Mouse (Mus musculus) heart, embryonic 13.5 days (tissue): ENCODE measurements around the gene Spi1. TPM values are rescaled to one million over a fixed set of nuclear protein-coding genes. Genes with fewer than 3 reads are reported as not detected.

Experiments used
- ATAC-seq: fragments of 200-750 bp; cut with Nextera tagmentation; 2 replicates; pipeline ENCODE4 v1.8.0; 2017; ENCODE audit warnings: moderate TSS enrichment; ENCODE audit not compliant: insufficient number of reproducible peaks, low FRiP score, low TSS enrichment; ENCODE audit errors: extremely low read depth
- H3K27ac ChIP-seq: fragments of 300-500 bp; sonication (generic); replicated peaks from 2 replicates; pipeline ENCODE4 v1.5.1; 2015; ENCODE audit warnings: moderate library complexity, mild to moderate bottlenecking, inconsistent platforms
- H3K27me3 ChIP-seq: fragments of 300-500 bp; sonication (generic); replicated peaks from 2 replicates; pipeline ENCODE4 v1.6.1; 2015; ENCODE audit warnings: mild to moderate bottlenecking, inconsistent platforms
- H3K36me3 ChIP-seq: fragments of 300-500 bp; sonication (generic); 2 replicates; pipeline ENCODE4 v1.6.1; 2015; ENCODE audit warnings: mild to moderate bottlenecking, inconsistent platforms
- H3K4me1 ChIP-seq: fragments of 300-500 bp; sonication (generic); 2 replicates; pipeline ENCODE4 v1.6.1; 2015; ENCODE audit warnings: inconsistent platforms
- H3K4me2 ChIP-seq: fragments of 300-500 bp; sonication (generic); 2 replicates; pipeline ENCODE4 v1.6.1; 2015; ENCODE audit warnings: inconsistent platforms, mild to moderate bottlenecking, moderate library complexity
- H3K4me3 ChIP-seq: fragments of 300-500 bp; sonication (generic); 2 replicates; pipeline ENCODE4 v1.5.1; 2015; ENCODE audit warnings: moderate library complexity, mild to moderate bottlenecking, inconsistent platforms
- H3K9ac ChIP-seq: fragments of 300-500 bp; sonication (generic); 2 replicates; pipeline ENCODE4 v1.6.1; 2015; ENCODE audit warnings: inconsistent platforms, mild to moderate bottlenecking, moderate library complexity
- H3K9me3 ChIP-seq: fragments of 300-500 bp; sonication (generic); 2 replicates; pipeline ENCODE4 v1.6.1; 2016; ENCODE audit warnings: inconsistent platforms
- WGBS: fragments of 180-500 bp; shearing (Covaris S2); methylation state at CpG from one replicate; pipeline ENCODE4 v1.1.7; 2015; ENCODE audit warnings: mixed read lengths; 5-methylcytosine and 5-hydroxymethylcytosine counted together
- polyA plus RNA-seq: library from polyadenylated mRNA; unstranded; fragments of >200 nt; fragmentation: Nextera tagmentation; extraction: Ambion mirVana; gene quantifications from 2 replicates; pipeline ENCODE4 v1.2.1, GENCODE M21; 2015

Gene Spi1
- polyA plus RNA-seq, 1 experiment from 2014 or later = 3.5 TPM

- no peaks in the 10 kb centered on the region for H3K9me3 ChIP-seq
- H3K4me3 ChIP-seq = no peak overlapping the region
- H3K27me3 ChIP-seq = no peaks in the 10 kb centered on the region
- no peak overlapping the region for H3K9ac ChIP-seq
- no peak overlapping the region for H3K27ac ChIP-seq
- no peak overlapping the region for H3K4me2 ChIP-seq
- no peak for ATAC-seq
- H3K36me3 ChIP-seq = peaks cover 41% of the 10 kb centered on the region
- H3K4me1 ChIP-seq = no peaks in the 10 kb centered on the region
Observed at GRCm38 (mm10) chr2:91148101-91148500, 65.9 kb downstream of the Spi1 start.

GRCm38 (mm10) chr2:91151331-91151730 is 69.1 kb downstream of the Spi1 start:
- H3K27ac ChIP-seq = no peak overlapping the region
- no peaks in the 10 kb centered on the region for H3K4me1 ChIP-seq
- H3K9me3 ChIP-seq = no peaks in the 10 kb centered on the region
- no peaks in the 10 kb centered on the region for H3K27me3 ChIP-seq
- H3K4me3 ChIP-seq = no peak overlapping the region
- no peak for ATAC-seq
- H3K4me2 ChIP-seq = no peak overlapping the region
- no peak overlapping the region for H3K9ac ChIP-seq
- peaks cover 37% of the 10 kb centered on the region for H3K36me3 ChIP-seq
- WGBS = 65% methylated on average over 1 of the region's 1 CpGs

GRCm38 (mm10) chr2:91152885-91153377 is 70.7 kb downstream of the Spi1 start:
- no peak for ATAC-seq
- H3K9me3 ChIP-seq = no peaks in the 10 kb centered on the region
- 67% methylated on average over 3 of the region's 3 CpGs for WGBS
- H3K4me3 ChIP-seq = no peak overlapping the region
- no peak overlapping the region for H3K4me2 ChIP-seq
- peaks cover 41% of the 10 kb centered on the region for H3K36me3 ChIP-seq
- H3K9ac ChIP-seq = no peak overlapping the region
- H3K27me3 ChIP-seq = no peaks in the 10 kb centered on the region
- no peaks in the 10 kb centered on the region for H3K4me1 ChIP-seq
- no peak overlapping the region for H3K27ac ChIP-seq

DNA sequence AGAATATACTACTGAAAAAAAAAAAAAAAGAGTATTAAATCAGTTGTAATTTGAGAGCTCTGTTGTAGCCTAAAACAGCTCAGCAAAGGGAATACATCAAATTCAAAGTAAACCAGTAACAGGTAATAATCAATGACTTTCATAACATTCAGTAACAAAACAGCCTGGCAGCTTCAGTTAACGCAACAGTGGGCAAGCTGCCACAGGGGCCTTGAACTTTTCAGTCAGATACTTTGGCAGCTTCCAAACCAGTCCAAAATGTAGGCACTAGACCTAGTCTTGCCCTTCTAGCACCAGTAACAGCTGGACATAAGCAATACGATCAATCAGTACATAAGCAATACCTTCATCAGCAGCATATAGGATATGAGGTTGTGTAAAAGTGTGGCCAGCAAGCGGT is 71.9 kb downstream of the Spi1 start:
- Histone ChIP-seq H3K4me2 (no peak overlapping the region), H3K27me3 (no peaks in the 10 kb centered on the region), H3K4me1 (no peaks in the 10 kb centered on the region), H3K9me3 (no peaks in the 10 kb centered on the region), H3K27ac (no peak overlapping the region), H3K9ac (no peak overlapping the region), H3K4me3 (no peak overlapping the region), H3K36me3 (peaks cover 41% of the 10 kb centered on the region)
- no peak for ATAC-seq
- 89% methylated on average over 3 of the region's 3 CpGs for WGBS

- Histone ChIP-seq H3K9ac (no peak overlapping the region), H3K36me3 (peaks cover 36% of the 10 kb centered on the region), H3K9me3 (no peaks in the 10 kb centered on the region), H3K4me1 (peaks cover 17% of the 10 kb centered on the region), H3K4me3 (no peak overlapping the region), H3K27ac (no peak overlapping the region), H3K4me2 (no peak overlapping the region), H3K27me3 (no peaks in the 10 kb centered on the region)
- WGBS = 32% methylated on average over 6 of the region's 6 CpGs
- ATAC-seq = no peak
Observed at GRCm38 (mm10) chr2:91157002-91157752, 75.0 kb downstream of the Spi1 start.

- H3K4me3 ChIP-seq = no peak overlapping the region
- H3K9me3 ChIP-seq = no peaks in the 10 kb centered on the region
- H3K27me3 ChIP-seq = no peaks in the 10 kb centered on the region
- no peak for ATAC-seq
- H3K9ac ChIP-seq = no peak overlapping the region
- H3K4me2 ChIP-seq = no peak overlapping the region
- H3K36me3 ChIP-seq = peaks cover 25% of the 10 kb centered on the region; the same call in 1 of the 2 replicates
- peaks cover 33% of the 10 kb centered on the region for H3K4me1 ChIP-seq
- WGBS = 41% methylated on average over 6 of the region's 6 CpGs
- H3K27ac ChIP-seq = peak overlapping the region; percentile 33
Observed at GRCm38 (mm10) chr2:91160591-91160990, 78.4 kb downstream of the Spi1 start.

DNA sequence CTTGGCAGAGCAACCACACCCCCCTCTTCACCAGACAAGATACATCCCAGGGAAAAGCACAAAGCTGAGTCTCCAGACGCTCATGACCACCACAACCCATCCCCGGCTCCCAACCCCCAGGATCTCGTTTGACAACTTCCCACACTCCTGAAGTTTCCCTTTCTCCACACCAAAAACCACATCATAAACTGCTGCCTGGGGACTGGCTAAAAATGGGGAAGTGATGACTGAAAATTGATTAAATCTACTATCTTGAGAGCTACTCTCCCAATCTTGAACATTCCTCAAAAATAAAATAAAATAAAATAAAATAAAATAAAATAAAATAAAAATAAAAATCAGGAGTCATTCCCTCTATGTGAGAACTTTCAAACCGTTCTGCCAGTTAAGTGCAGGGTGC is 80.8 kb downstream of the Spi1 start:
- H3K27ac ChIP-seq = no peak overlapping the region
- no peaks in the 10 kb centered on the region for H3K9me3 ChIP-seq
- WGBS = 75% methylated on average over 4 of the region's 4 CpGs
- H3K4me3 ChIP-seq = no peak overlapping the region
- H3K4me1 ChIP-seq = peaks cover 33% of the 10 kb centered on the region
- no peak overlapping the region for H3K9ac ChIP-seq
- H3K27me3 ChIP-seq = no peaks in the 10 kb centered on the region
- no peak overlapping the region for H3K4me2 ChIP-seq
- H3K36me3 ChIP-seq = peaks cover 24% of the 10 kb centered on the region
- no peak for ATAC-seq

GRCm38 (mm10) chr2:91163532-91163931 is 81.3 kb downstream of the Spi1 start:
- Histone ChIP-seq H3K4me3 (no peak overlapping the region), H3K9me3 (no peaks in the 10 kb centered on the region), H3K36me3 (peaks cover 24% of the 10 kb centered on the region), H3K9ac (no peak overlapping the region), H3K4me2 (no peak overlapping the region), H3K27me3 (no peaks in the 10 kb centered on the region), H3K27ac (no peak overlapping the region), H3K4me1 (peaks cover 33% of the 10 kb centered on the region)
- 81% methylated on average over 5 of the region's 5 CpGs for WGBS
- ATAC-seq = no peak

DNA sequence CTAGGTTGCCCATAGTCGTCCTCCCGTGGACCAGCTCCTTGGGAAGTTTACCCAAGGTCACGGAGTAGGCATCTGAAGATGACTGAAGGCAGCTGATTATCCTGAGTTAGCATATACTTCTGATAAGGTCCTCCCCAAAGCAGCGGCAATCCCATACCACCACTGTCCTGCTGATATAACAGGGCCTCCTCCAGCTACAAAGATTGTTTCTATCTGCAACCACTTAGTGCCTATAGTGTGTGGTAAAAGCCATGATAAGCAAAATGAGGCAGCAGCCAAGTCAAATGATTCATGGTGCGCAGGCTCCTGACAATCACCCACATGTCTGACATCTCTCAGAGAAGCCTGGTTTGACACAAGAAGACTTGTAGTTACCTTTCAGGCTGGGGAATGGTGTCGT is 82.8 kb downstream of the Spi1 start:
- Histone ChIP-seq H3K27ac (no peak overlapping the region), H3K27me3 (no peaks in the 10 kb centered on the region), H3K4me2 (no peak overlapping the region), H3K4me3 (no peak overlapping the region), H3K36me3 (peaks cover 24% of the 10 kb centered on the region), H3K9me3 (no peaks in the 10 kb centered on the region), H3K9ac (no peak overlapping the region), H3K4me1 (peaks cover 29% of the 10 kb centered on the region)
- WGBS = 45% methylated on average over 6 of the region's 6 CpGs
- no peak for ATAC-seq

Other genes with a start within 250 kb of the Spi1 start
- 205 and 253 TPM in 2 replicates for gene Mtch2, start 235.2 kb upstream of the Spi1 start, polyA plus RNA-seq
- 9.8 and 12.9 TPM in 2 replicates for gene C1qtnf4, start 196.5 kb upstream of the Spi1 start, polyA plus RNA-seq
- 26.8 and 27.7 TPM in 2 replicates for gene Kbtbd4, start 177.7 kb upstream of the Spi1 start, polyA plus RNA-seq
- 314 and 369 TPM in 2 replicates for gene Ndufs3, start 177.6 kb upstream of the Spi1 start, polyA plus RNA-seq
- gene Celf1, start 142.0 kb upstream of the Spi1 start, polyA plus RNA-seq = 93.9 and 98.7 TPM in 2 replicates
- 21.2 and 25.8 TPM in 2 replicates for gene Rapsn, start 46.8 kb upstream of the Spi1 start, polyA plus RNA-seq
- 226 and 239 TPM in 2 replicates for gene Psmc3, start 28.4 kb upstream of the Spi1 start, polyA plus RNA-seq
- gene Slc39a13, start 12.0 kb upstream of the Spi1 start, polyA plus RNA-seq = 45.0 and 55.5 TPM in 2 replicates
- 806 and 882 TPM in 2 replicates for gene Mybpc3, start 35.8 kb downstream of the Spi1 start, polyA plus RNA-seq
- 5.1 and 5.9 TPM in 2 replicates for gene Madd, start 101.4 kb downstream of the Spi1 start, polyA plus RNA-seq
- gene Nr1h3, start 120.4 kb downstream of the Spi1 start, polyA plus RNA-seq = 1.9 and 2.7 TPM in 2 replicates
- 17.1 and 19.3 TPM in 2 replicates for gene Acp2, start 120.5 kb downstream of the Spi1 start, polyA plus RNA-seq
- gene Ddb2, start 154.6 kb downstream of the Spi1 start, polyA plus RNA-seq = 7.1 and 7.4 TPM in 2 replicates
- gene Pacsin3, start 173.6 kb downstream of the Spi1 start, polyA plus RNA-seq = 35.4 and 38.2 TPM in 2 replicates
- 63.3 and 64.4 TPM in 2 replicates for gene Arfgap2, start 182.6 kb downstream of the Spi1 start, polyA plus RNA-seq